Mouse (Mus musculus): Measurements from ENCODE around the gene Agtr1b.

Agtr1b gene

DNA sequence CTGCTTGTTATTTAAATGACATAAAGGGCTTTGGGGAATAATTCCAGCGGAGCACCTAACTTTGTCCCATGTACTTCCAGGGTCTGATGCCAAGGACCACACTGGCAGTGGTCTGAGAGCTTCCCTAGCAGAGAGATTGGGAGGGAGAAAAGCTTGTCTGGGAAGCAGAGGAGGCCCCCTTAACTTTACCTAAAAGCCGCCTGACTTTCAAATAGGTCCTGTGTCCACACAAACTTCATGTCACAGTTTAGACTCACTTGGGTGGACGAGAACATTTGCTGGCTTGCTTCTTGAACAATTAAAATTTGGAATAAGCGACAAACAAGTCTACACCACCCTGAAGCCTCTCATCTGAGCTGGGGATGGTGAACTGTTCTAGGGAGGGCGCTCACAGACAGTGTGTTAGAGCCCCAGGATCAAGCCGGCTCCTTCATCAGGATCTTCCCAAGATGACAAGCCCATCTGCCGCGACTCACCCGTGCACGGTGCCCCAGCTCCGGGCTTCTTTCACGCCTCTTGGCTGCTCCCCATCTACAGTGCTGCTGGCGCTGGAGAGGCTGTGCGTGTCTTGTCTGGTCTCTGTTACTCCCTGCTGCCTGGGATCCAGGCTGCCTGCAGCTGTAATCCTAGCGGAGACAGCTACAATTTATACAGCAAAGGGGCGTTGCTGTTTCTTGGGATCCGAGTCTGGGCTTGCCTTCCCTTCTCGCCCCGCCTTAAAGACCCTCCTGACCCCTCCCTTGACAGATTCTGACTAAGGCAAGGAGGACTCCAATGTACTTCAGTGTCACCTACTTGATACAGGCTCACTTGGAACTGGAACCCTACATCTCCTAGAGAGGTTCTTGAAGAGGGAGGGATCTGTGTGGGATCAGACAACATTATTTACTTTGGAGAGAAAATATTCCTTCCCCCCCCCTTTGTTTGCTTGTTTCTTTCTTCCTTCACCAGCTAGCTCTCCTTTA is at the start of gene Agtr1b:
Gene Agtr1b, minus strand, starts transcription at position 620 of the 965 bp plus-strand sequence.
- DNase-seq (ENCODE audit: low spot score): no peak

DNA sequence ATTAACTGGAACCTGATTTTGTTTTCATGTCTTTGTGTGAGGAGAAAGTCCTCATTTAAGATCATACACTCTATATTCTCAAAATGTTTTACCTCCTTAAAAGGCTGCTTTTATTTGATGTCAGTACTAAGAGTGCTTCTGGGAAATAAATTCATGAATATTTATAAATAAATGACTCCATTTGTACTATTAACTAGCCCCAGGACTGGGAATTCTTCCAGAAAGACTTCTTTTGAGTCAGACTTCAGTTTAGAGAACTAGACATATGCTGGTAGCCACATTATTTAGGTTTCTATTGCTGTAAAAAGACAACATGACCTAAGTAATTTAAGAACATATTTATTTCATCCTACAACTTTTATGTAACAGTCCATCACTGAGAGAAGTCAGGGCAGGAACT is 13.4 kb downstream of the Agtr1b start:
- no peak for DNase-seq (ENCODE audit: low spot score)

DNA sequence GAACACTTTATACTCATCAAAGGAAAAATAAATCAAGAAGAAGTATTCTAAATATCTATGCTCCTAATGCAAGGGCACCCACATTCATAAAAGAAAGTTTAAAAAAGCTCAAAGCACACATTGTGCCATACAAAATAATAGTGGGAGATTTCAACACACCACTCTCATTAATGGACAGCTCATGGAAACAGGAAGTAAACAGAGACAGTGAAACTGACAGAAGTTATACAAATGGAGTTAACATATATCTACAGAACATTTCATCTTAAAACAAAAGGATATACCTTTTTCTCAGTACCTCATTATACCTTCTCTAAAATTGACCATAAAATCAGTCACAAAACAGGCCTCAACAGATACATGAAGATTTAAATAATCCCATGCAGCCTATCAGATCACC is 18.8 kb downstream of the Agtr1b start:
- DNase-seq (ENCODE audit: low spot score): no peak

DNA sequence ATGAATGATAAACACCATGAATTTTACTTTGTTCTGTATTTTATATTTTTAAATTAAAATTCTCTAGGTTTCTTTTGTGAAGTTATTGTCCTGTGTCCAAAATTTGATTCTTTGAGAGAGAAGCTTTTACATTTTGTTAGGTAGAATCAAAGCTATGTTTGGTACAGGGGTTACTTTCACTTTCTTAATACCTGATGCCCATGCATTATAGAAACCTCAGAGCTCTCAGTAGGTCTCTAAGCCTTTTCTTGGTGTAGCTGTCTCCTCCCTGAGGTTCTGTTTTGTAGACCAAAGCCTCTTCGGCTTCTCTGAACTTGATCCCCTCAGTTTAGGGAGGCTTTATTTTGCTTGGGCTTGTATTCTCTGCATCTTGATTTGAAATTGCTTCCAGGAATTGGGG is 26.6 kb downstream of the Agtr1b start:
- no peak for DNase-seq (ENCODE audit: low spot score)

DNA sequence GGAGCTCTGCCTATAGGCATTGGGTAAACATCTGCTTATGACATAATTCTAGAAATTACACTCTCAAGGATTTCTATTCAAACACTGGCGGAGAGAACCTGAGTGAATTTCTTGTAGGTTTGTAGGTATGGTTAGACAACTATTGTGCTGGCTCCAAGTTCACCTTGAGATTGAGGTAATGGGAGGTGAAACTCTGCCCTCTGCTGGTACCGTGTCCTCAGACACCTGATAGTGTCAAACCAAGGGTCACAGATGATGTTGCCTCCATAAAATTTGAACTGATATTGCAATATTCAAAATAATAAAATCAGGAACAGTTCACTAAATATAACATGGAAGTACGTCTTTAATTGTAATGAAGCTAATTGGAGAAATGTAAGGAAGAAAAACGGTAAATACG is 32.3 kb downstream of the Agtr1b start:
- DNase-seq (ENCODE audit: low spot score): no peak

DNA sequence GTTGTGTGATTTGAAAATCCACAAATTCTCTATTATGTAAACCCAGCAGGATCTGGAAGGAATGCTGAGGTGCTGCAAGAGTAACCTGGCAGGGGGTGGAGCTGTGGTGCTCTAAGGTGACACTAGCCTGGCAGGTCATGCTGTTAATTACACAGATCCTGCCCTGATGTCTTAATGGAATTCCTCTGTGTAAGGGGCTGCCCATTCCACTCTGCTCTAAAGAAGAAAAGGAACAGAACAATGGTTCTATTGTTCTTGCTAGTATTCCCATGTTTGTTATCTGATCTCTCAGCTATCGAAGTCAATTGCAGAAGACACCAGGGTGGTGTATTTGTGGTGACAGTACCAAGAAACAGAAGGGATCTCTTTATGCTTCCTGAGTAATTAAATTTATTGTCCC is 49.7 kb downstream of the Agtr1b start:
- no peak for DNase-seq (ENCODE audit: low spot score)

DNA sequence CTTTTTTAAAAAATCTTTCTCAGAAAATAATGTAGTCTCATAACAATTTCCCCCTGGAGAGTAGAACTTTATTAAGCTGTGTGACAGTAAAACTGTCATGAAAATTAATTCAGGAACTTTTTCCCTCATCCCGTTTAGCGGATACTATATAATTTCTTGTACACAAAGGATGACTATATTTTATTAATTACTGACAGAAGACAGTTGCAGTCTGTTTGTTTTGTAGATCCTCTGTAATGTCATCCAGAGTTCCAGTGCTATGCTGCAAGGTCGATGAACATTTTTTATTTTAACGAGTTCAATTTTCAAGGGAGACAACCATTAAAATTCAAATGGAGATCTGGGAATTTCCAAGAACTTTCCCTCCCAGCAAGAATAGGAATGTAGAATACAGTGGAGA is 57.8 kb downstream of the Agtr1b start:
- DNase-seq (ENCODE audit: low spot score): no peak

DNA sequence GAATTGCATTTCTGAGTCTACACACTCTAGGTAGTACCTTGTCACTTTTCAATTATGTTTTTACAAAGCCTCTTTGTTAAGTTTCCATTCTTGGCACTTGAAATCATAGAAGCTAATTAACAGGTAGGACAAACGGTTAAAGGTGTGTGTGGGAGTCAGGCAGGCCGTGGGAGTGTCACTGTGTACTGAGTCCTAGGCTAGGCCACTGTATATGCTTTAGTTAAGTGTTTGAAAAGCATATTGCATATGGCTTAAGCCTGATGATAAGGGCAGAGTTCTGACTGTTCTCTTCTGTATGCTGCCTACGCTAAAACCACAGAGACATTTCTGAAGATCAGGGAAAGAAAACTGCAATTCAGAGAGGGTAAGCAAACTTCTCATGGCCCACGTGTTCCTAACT is 59.7 kb downstream of the Agtr1b start:
- no peak for DNase-seq (ENCODE audit: low spot score)

DNA sequence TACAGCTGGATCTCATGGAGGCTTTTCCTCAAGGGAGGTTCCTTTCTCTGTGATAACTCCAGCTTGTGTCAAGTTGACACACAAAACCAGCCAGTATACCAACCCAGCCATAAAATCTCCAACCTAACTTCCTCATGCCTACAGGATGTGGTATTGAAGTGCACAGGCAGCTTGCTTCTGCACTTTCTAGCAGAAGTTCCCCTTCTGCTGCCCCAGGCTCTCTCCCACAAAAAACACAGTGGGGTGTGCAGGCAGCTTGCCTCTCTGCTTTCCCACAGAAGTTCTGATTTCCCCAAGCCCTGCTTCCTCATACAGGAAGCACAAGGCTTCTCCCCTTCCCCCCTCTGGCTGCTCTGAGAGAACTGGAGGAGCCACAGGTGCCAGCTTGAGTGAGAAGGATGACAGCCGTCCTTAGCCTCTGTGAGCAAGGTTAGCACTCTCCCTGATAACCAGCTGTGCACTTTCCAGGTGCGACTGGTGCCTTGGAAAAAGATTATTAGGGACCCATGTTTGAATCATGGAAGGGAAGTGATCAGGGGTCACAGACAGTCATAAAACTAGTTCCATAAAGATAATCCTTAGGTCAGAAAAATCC is 62.1 kb downstream of the Agtr1b start:
- no peak for DNase-seq (ENCODE audit: low spot score)

DNA sequence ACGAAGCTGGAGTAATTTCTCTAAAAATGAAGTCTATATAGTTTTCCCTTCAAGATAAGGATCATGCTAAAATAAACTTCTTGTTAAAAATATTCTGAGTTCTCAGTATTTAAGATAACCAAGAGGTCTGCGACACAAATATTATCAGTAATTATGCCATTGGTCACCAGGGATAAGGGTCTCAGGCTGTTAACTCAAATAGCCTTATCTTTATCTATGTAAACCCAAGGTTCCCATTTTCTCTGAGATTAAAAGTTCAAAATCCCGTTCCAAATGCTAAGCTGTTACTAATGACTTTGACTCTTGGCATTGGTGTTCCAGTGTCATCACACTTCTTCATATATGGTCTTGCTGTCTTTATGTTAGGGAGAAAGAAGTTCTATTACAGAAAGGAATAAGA is 71.4 kb downstream of the Agtr1b start:
- DNase-seq (ENCODE audit: low spot score): no peak

DNA sequence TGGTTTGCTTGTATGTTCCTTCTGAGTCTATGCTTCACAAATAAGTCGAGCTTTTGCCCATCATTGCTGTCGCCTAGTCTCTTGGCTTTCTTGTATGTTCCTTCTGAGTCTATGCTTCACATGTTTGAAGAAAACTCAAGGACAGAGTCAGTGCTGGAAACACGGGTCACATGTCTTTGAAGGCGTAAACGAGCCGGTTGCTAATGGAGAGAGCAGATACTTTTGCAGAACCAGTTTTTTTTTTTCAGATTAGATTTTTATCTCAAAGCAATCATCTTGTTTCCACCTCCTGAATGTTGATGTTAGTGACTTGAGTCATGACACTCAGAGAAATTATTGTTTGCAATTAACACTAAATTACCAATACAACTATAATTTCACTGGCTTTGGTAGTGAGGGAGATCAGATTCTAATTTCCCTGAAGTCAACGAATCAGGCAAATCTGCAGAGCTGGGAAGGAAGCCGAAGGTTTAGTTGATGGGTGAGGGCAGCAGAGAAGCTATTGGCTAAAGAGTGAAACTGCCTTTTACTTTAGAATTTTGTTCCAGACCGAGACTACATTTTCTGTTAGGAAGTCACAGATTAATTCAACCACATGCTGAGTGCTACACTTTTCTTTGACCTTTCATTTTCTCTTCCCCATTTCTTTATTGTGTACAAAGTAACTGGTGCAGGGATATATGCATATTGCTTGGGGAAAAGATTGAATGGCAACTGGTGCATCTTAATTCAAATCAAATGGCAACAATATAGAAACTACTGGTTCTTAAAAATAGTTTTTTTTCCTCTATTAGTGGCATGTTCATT is 72.2 kb downstream of the Agtr1b start:
- DNase-seq (ENCODE audit: low spot score): no peak

DNA sequence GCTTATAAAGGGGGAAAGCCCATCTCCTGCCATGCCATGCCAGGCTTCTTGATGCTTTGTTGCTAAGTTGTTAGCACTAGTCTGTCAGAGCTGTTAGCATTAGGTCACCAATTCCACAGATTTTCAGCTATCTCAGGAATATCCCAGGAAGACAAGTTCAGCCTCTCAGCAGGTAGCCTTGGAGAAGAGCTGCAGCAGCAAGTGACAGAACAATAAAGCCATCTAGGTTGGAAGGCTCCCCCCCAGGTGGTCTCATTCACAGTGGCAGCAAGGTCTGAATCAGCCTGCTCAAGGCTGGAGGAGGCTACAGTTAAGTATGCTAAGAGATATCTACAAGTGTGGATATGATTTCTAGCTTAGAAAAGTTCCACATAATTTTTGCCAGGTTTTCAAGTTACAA is 75.6 kb downstream of the Agtr1b start:
- no peak for DNase-seq (ENCODE audit: low spot score)

DNA sequence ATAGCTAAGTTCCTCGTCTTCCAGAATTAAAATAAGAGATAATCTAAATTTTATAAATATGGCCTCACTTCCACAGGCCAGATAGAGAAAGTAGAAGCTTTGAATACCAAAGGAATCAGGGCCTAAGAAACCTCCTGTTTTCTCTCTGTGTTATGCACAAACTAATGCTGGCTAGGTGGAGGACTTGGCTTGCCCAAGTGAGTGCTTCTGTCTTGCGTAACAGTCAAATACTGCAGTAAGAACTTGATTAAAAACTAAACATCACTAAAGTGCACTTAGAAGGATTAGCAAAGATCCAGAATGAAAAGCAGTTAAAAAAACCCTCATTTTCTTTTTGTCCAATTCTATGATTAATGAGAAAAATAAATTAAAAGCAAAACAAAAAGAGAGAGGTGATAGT is 78.2 kb downstream of the Agtr1b start:
- no peak for DNase-seq (ENCODE audit: low spot score)

DNA sequence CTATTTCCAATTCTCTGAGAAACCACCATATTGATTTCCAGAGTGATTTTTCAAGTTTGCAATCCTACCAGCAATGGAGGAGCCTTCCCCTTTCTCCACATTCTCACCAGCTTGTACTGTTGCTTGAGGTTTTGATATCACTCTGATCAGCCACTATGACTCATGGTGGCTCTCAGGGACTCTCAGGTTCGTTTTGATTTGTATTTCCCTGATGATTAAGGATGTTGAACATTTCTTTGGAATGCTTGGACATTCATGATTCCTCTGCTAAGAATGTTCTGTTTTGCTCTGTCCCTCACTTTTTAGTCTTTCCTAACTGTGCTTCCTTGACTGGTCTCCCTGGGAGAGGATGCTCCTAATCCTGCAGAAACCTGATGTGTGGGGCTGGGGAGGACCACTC is 85.2 kb downstream of the Agtr1b start:
- DNase-seq (ENCODE audit: low spot score): no peak

DNA sequence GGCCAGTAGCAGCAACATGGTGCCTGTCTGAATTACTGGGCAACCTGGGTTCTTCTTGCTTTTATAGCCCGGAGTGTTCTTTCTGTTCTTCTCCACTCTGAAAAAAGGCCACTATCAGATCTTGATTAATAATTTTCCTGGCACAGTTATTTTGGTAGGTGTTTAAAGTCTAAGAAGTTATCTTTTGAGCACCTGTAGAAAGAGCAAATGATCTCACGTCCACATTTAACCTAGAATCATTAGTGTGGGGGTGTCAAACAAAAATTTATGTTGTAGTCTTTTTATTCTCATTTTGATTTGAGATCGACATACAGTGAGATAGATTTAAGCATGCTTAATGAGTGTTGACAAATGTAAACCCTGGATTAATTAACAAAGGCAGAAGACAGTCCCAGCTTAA is 91.3 kb downstream of the Agtr1b start, which contains the start of gene Cpb1:
Gene Cpb1, minus strand, starts transcription at position 101 of the 400 bp plus-strand sequence.
- DNase-seq (ENCODE audit: low spot score): no peak

Measured in urinary bladder, postnatal 10 days (tissue).